Mouse (Mus musculus) neural tube, embryonic 15.5 days (tissue): ENCODE measurements around the gene Ttl. TPM values are rescaled to one million over a fixed set of nuclear protein-coding genes. Genes with fewer than 3 reads are reported as not detected.

Source experiments
- ATAC-seq: fragments of 200-750 bp; cut with Nextera tagmentation; 2 replicates; pipeline ENCODE4 v1.8.0; 2017; ENCODE audit warnings: mild to moderate bottlenecking, moderate TSS enrichment, moderate library complexity; ENCODE audit not compliant: low FRiP score
- H3K27ac ChIP-seq: fragments of 300-500 bp; sonication (generic); replicated peaks from 2 replicates; pipeline ENCODE4 v1.5.1; 2015; ENCODE audit warnings: mild to moderate bottlenecking, inconsistent platforms
- H3K27me3 ChIP-seq: fragments of 300-500 bp; sonication (generic); replicated peaks from 2 replicates; pipeline ENCODE4 v1.6.1; 2015; ENCODE audit warnings: inconsistent platforms
- H3K36me3 ChIP-seq: fragments of 300-500 bp; sonication (generic); 2 replicates; pipeline ENCODE4 v1.6.1; 2015; ENCODE audit warnings: inconsistent platforms
- H3K4me1 ChIP-seq: fragments of 300-500 bp; sonication (generic); 2 replicates; pipeline ENCODE4 v1.6.1; 2015; ENCODE audit warnings: inconsistent platforms
- H3K4me2 ChIP-seq: fragments of 300-500 bp; sonication (generic); 2 replicates; pipeline ENCODE4 v1.6.1; 2015; ENCODE audit warnings: inconsistent platforms, mild to moderate bottlenecking, moderate library complexity
- H3K4me3 ChIP-seq: fragments of 300-500 bp; sonication (generic); replicated peaks from 2 replicates; pipeline ENCODE4 v1.5.1; 2015; ENCODE audit warnings: mild to moderate bottlenecking, inconsistent platforms
- H3K9ac ChIP-seq: fragments of 300-500 bp; sonication (generic); replicated peaks from 2 replicates; pipeline ENCODE4 v1.6.1; 2015; ENCODE audit warnings: mild to moderate bottlenecking, inconsistent platforms
- H3K9me3 ChIP-seq: fragments of 300-500 bp; sonication (generic); replicated peaks from 2 replicates; pipeline ENCODE4 v1.6.1; 2016; ENCODE audit warnings: inconsistent platforms
- WGBS: fragments of 180-500 bp; shearing (Covaris S2); methylation state at CpG from one replicate; pipeline ENCODE4 v1.1.7; 2015; ENCODE audit warnings: mixed read lengths; 5-methylcytosine and 5-hydroxymethylcytosine counted together
- polyA plus RNA-seq: library from polyadenylated mRNA; unstranded; fragments of >200 nt; fragmentation: Nextera tagmentation; extraction: Ambion mirVana; gene quantifications from 2 replicates; pipeline ENCODE4 v1.2.1, GENCODE M21; 2015

The Ttl gene
- polyA plus RNA-seq, 1 experiment from 2014 or later: 45.4 TPM

DNA sequence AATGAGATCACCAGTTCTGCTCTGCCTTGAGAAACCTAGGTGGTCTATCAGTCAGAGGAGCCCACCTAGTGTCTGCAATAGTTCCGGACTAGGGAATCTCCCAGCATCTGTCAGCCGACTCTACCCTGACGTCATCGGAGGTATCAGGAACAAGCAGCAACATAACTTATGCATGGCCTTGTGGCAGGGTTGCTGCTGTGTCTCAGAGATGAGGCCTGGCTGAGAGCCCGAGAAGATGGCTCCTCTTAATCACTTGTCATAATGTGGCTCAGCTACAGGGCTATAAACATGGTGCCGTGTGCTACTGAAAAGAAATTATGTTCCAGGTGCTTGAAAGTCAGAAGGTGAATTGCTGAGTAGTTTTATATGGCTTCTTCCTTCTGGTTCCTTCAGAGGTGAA, 10.0 kb upstream of the Ttl start:
- H3K27ac ChIP-seq: no peak overlapping the region
- no peak overlapping the region for H3K9ac ChIP-seq
- ATAC-seq: no peak
- H3K36me3 ChIP-seq: no peaks in the 10 kb centered on the region
- 85% methylated on average over 6 of the region's 6 CpGs for WGBS
- no peak overlapping the region for H3K4me3 ChIP-seq
- no peaks in the 10 kb centered on the region for H3K27me3 ChIP-seq
- no peaks in the 10 kb centered on the region for H3K4me1 ChIP-seq
- H3K9me3 ChIP-seq: no peaks in the 10 kb centered on the region
- no peak overlapping the region for H3K4me2 ChIP-seq

DNA sequence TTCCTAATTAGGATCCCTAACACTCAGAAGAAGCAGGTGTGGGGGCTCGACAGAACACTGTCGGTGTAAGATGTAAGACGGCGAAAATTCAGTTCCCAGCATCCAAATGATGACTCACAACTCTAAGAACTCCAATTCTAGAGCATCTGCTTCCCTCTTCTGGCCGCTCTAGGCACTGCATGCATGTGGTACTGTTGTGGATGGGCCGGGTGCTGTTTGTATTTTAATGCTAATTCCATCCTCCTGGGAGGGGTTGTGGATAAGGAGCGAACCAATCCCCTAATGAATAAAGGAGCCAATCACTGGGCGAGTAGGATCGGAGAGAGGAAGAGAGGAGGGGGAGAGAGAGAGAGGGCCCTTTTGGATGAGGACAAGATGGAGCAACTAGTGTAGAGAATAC, 9.1 kb upstream of the Ttl start:
- Histone ChIP-seq H3K4me2 (no peak overlapping the region), H3K9me3 (no peaks in the 10 kb centered on the region), H3K27ac (no peak overlapping the region), H3K36me3 (no peaks in the 10 kb centered on the region), H3K27me3 (no peaks in the 10 kb centered on the region), H3K9ac (no peak overlapping the region), H3K4me3 (no peak overlapping the region), H3K4me1 (no peaks in the 10 kb centered on the region)
- 48% methylated on average over 9 of the region's 9 CpGs for WGBS
- no peak for ATAC-seq

DNA sequence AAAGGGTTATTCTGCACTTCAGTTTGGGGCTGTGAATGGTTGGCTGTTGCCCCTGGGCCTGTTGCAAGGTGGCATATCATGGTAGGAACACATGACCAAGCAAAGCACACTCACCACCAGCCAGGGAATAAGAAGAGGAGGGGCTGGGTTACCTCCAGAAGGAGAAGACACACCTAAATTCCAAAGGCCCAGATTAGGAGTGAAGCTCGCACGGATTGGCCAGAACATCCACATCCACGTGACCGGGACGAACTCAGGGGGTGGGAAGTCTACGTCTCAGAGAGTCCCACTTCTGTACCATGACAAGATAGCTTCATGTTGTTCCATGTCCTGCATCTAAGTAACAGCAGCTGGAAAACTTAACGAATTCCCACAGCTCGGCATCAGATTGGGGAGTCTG, 8.5 kb upstream of the Ttl start:
- 97% methylated on average over 8 of the region's 8 CpGs for WGBS
- ATAC-seq: no peak
- Histone ChIP-seq H3K4me3 (no peak overlapping the region), H3K27me3 (no peaks in the 10 kb centered on the region), H3K4me1 (no peaks in the 10 kb centered on the region), H3K9ac (no peak overlapping the region), H3K9me3 (no peaks in the 10 kb centered on the region), H3K4me2 (no peak overlapping the region), H3K27ac (no peak overlapping the region), H3K36me3 (no peaks in the 10 kb centered on the region)

DNA sequence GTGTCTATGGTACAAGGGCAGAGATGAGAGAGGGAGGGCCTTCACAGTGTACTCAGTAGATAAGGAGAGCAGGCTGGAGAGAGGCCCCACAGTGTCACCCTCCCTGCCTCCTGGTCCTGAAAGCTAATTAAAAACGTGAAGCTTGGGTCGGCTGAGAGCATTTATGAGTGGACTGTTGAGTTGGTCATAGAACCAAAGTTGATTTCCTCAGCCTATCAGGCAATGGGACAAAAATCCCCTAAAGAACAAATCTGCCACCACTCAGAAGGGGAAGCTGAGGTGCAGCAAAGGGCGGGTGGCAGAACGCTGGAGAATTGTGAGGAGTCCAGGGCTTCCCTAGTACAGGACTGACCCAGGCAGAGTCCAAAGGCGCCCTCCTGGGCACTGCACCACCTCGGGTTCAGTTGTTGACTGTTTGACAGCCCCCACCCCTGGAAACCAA, 7.8 kb upstream of the Ttl start:
- no peaks in the 10 kb centered on the region for H3K4me1 ChIP-seq
- H3K4me2 ChIP-seq: no peak overlapping the region
- no peak overlapping the region for H3K27ac ChIP-seq
- H3K27me3 ChIP-seq: no peaks in the 10 kb centered on the region
- no peak for ATAC-seq
- no peaks in the 10 kb centered on the region for H3K9me3 ChIP-seq
- H3K9ac ChIP-seq: no peak overlapping the region
- WGBS: 83% methylated on average over 6 of the region's 6 CpGs
- H3K36me3 ChIP-seq: no peaks in the 10 kb centered on the region
- H3K4me3 ChIP-seq: no peak overlapping the region

DNA sequence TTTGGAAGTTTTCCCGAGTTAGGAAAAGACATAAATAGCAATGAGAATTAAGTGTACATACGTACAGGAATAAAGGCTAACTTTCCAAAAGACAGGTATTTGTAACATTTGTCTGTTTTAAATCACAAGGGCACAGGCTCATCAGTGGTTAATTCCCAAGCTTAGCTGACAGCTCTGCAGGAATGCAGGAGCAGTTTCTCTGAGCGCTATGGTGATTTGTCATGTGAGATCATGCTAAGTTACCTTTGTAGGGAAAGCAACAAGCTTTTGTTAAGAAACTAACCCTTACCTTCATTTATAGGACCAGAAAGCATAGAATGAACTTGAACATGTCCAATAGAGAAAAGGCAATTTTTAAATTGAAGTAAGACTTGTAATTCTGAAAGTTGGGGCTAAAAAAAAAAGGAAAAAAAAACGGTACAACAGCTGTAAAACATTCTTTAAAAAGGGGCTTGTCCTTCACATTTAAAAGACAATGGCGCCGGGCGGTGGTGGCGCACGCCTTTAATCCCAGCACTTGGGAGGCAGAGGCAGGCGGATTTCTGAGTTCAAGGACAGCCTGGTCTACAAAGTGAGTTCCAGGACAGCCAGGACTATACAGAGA, 4.2 kb upstream of the Ttl start:
- H3K36me3 ChIP-seq: no peaks in the 10 kb centered on the region
- no peak for ATAC-seq
- no peak overlapping the region for H3K4me3 ChIP-seq
- WGBS: 84% methylated on average over 10 of the region's 10 CpGs
- H3K4me2 ChIP-seq: no peak overlapping the region
- no peaks in the 10 kb centered on the region for H3K27me3 ChIP-seq
- no peaks in the 10 kb centered on the region for H3K9me3 ChIP-seq
- H3K4me1 ChIP-seq: peaks cover 9% of the 10 kb centered on the region
- H3K27ac ChIP-seq: no peak overlapping the region
- H3K9ac ChIP-seq: no peak overlapping the region

DNA sequence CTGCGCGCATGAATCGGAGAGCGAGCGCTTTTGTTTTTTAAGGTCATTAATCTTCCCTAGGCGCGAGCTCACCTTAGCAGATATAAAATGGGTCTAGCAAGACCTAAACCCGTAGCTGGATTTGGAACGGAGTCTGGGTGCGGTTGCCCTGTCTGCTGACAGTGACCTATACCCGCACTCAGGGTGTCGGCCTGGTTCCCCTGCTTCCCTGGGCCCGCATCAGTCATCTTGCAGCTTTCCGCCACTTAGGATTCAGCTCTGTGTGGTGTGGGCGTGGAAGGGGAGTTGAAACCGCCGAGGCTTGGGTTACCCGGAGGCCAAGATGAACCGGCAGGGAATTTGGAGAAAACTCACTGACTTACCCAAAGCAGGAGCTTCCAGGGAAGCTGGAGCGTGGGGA, 584 bp downstream of the Ttl start:
- Histone ChIP-seq H3K27ac (peak overlapping the region; percentile 88), H3K4me1 (peaks cover 48% of the 10 kb centered on the region), H3K36me3 (peaks cover 8% of the 10 kb centered on the region; the same call in 1 of the 2 replicates), H3K27me3 (no peaks in the 10 kb centered on the region), H3K9me3 (no peaks in the 10 kb centered on the region), H3K9ac (peak overlapping the region; percentile 92), H3K4me2 (peak overlapping the region; percentile 82), H3K4me3 (peak overlapping the region; percentile 87)
- under 1% methylated on average over 20 of the region's 20 CpGs for WGBS
- ATAC-seq: peak; percentile 86

DNA sequence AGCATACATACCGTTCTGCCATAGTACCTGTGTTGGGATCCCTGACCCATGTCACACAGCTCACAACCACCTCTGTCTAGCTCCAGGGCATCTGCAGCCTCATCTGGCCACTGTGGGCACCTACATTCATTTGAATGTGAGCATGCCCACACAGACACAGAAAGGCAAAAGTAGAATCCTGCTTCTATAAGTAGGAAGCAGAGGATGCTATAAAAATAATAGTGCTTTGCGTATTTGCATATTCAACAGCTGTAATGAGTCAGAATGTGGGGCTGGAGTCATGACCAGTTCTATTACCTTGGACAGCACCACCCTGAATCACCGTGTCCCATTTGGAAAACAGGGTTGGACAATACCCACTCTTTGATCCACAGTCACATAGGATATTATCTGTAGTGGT, 4.6 kb downstream of the Ttl start:
- no peak for ATAC-seq
- no peak overlapping the region for H3K27ac ChIP-seq
- peaks cover 42% of the 10 kb centered on the region for H3K4me1 ChIP-seq
- H3K9me3 ChIP-seq: no peaks in the 10 kb centered on the region
- no peak overlapping the region for H3K4me2 ChIP-seq
- no peaks in the 10 kb centered on the region for H3K27me3 ChIP-seq
- no peak overlapping the region for H3K4me3 ChIP-seq
- 95% methylated on average over 3 of the region's 3 CpGs for WGBS
- no peak overlapping the region for H3K9ac ChIP-seq
- peaks cover 8% of the 10 kb centered on the region; the same call in 1 of the 2 replicates for H3K36me3 ChIP-seq

DNA sequence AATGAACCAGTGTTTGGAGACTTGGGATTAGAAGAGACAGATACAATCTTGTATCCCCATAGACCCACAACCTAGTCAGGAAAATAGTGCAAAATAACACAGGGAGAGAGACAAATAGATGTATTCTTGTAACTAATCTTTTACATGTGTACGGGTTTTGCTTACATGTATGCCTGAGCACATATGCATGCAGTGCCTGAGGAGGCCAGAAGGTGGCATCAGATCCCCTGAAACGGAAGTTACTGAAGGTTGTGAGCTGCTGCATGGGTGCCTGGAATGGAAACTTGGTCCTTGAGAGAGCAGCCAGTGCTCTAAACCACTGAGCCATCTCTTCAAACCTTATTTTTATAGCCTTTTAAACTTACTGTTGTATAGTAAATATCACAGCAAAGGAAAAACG, 12.6 kb downstream of the Ttl start:
- 79% methylated on average over 3 of the region's 3 CpGs for WGBS
- H3K4me2 ChIP-seq: no peak overlapping the region
- peaks cover 67% of the 10 kb centered on the region for H3K36me3 ChIP-seq

DNA sequence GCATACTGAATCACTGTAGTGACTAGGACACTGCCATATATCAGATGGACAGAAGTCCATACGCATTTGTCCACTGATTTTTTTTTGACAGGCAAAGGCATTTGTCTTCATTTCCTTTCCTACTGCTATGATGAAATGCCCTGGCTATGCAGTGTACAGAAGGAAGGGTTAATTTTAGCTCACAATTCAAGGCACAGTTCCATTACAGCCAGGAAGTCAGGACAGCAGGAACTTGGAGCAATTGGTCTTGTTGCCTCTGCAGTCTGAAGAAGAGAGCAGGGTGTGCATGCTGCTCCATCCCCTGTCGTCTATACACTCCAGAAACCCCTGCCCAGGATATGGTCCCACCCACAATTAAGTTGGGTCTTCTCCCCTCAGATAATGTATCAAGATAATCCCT, 13.5 kb downstream of the Ttl start:
- Histone ChIP-seq H3K27ac (no peak overlapping the region), H3K36me3 (peaks cover 75% of the 10 kb centered on the region), H3K9ac (no peak overlapping the region), H3K4me2 (no peak overlapping the region), H3K4me3 (no peak overlapping the region), H3K27me3 (no peaks in the 10 kb centered on the region), H3K9me3 (no peaks in the 10 kb centered on the region), H3K4me1 (no peaks in the 10 kb centered on the region)
- 89% methylated on average over 2 of the region's 2 CpGs for WGBS
- no peak for ATAC-seq

More for the DNA sequence above, 12.6 kb downstream of the Ttl start:
- H3K27ac ChIP-seq: no peak overlapping the region
- H3K9me3 ChIP-seq: no peaks in the 10 kb centered on the region
- no peak overlapping the region for H3K9ac ChIP-seq
- ATAC-seq: no peak
- no peaks in the 10 kb centered on the region for H3K27me3 ChIP-seq
- H3K4me1 ChIP-seq: no peaks in the 10 kb centered on the region
- no peak overlapping the region for H3K4me3 ChIP-seq

DNA sequence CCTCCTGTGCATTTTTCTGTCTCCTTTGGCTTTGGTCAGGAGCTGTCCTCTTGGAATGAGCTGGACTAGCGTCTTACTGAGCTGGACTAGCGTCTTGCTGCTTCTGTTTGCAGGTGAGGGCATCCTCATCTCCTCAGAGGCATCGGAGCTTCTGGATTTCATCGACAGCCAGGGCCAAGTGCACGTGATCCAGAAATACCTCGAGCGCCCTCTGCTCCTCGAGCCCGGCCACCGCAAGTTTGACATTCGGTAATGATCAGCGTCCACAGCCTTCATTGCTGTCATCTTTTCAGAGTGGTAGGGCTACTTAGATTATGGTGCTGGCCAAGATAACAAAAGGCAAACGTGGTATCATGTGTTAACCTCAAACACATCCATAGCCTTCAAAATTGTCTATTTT, 15.4 kb downstream of the Ttl start:
- no peaks in the 10 kb centered on the region for H3K9me3 ChIP-seq
- H3K4me1 ChIP-seq: no peaks in the 10 kb centered on the region
- ATAC-seq: no peak
- no peak overlapping the region for H3K27ac ChIP-seq
- H3K27me3 ChIP-seq: no peaks in the 10 kb centered on the region
- WGBS: 72% methylated on average over 13 of the region's 13 CpGs
- H3K4me3 ChIP-seq: no peak overlapping the region
- peaks cover 80% of the 10 kb centered on the region for H3K36me3 ChIP-seq
- no peak overlapping the region for H3K4me2 ChIP-seq
- H3K9ac ChIP-seq: no peak overlapping the region

DNA sequence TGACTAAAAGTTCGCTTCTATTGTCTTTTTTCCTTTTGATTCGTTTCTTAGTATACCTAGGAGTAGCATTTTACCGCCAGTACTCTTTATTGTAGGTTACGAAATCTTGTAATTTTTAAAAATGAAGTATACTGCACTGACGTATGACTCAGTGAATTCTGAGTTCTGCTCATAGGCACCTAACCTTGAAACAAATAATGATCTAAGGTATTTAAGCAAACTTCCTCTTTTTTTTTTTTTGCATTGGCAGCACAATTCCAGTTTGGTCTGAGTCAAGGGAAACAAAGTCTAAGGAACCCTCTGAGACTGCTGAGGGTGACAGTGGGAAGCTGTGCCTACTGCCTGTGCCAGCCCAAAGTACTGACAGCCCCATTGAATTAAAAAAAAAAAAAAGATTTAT, 17.8 kb downstream of the Ttl start:
- Histone ChIP-seq H3K4me1 (no peaks in the 10 kb centered on the region), H3K4me3 (no peak overlapping the region), H3K27ac (no peak overlapping the region), H3K9ac (no peak overlapping the region), H3K36me3 (peaks cover 78% of the 10 kb centered on the region), H3K27me3 (no peaks in the 10 kb centered on the region), H3K4me2 (no peak overlapping the region), H3K9me3 (no peaks in the 10 kb centered on the region)
- 94% methylated on average over 5 of the region's 5 CpGs for WGBS
- ATAC-seq: no peak

DNA sequence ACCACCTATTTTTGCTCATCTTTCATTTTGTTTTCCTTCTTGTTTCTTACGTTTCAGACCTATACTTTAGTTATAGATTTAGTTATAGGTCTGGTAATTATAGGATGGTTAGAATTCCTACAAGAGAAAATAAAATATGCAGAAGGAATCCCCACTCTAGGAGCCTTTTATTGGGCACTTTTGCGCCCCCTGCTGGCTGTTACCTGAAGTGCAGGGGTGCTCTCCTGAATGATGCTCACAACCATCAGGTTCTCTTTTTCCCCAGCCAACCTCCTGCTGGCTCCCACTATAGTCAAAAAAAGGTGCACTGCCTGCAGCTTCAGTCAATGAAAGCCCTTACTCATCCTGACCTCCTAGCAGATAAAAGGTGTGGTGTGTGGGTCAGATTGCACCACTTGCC, 19.2 kb downstream of the Ttl start:
- Histone ChIP-seq H3K9me3 (no peaks in the 10 kb centered on the region), H3K4me3 (no peak overlapping the region), H3K9ac (no peak overlapping the region), H3K36me3 (peaks cover 79% of the 10 kb centered on the region), H3K27ac (no peak overlapping the region), H3K4me1 (no peaks in the 10 kb centered on the region), H3K27me3 (no peaks in the 10 kb centered on the region), H3K4me2 (no peak overlapping the region)
- WGBS: 53% methylated on average over 2 of the region's 2 CpGs
- ATAC-seq: no peak

DNA sequence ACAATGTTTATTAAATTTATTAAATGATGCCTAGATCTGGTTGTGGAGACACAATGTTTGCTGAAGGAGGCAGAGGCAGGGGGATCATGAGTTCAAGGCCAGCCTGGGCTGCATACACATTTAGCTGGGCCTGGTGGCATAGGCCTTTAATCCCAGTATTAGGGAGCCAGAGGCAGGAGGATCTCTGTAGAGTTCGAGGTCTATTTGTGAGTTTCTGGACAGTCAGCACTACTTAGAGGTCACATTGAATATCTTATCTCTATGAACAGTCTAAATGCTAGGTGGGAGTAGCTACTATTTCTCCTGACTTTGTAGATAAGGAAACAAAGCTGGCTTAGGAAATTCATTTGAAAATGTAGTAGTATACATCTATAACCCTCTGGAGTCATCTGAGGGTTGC, 21.8 kb downstream of the Ttl start:
- no peaks in the 10 kb centered on the region for H3K27me3 ChIP-seq
- 93% methylated on average over 1 of the region's 1 CpGs for WGBS

More for the DNA sequence above, 21.8 kb downstream of the Ttl start:
- no peak for ATAC-seq
- no peak overlapping the region for H3K9ac ChIP-seq
- H3K4me1 ChIP-seq: no peaks in the 10 kb centered on the region
- no peak overlapping the region for H3K4me3 ChIP-seq
- H3K9me3 ChIP-seq: no peaks in the 10 kb centered on the region
- no peak overlapping the region for H3K4me2 ChIP-seq
- H3K36me3 ChIP-seq: peaks cover 79% of the 10 kb centered on the region
- no peak overlapping the region for H3K27ac ChIP-seq
